Mouse (Mus musculus) MEL (cell line): ENCODE measurements around the gene Mypn. TPM values are rescaled to one million over a fixed set of nuclear protein-coding genes. Genes with fewer than 3 reads are reported as not detected.

Experiments
- DNase-seq: peaks from one replicate; pipeline ENCODE4 v3.0.0; 2011; ENCODE audit warnings: low read depth, low spot score
- H3K27ac ChIP-seq: 2 replicates; pipeline ENCODE4 v1.5.1; 2012; ENCODE audit warnings: low read depth, mild to moderate bottlenecking, control low read depth, low read length, moderate library complexity; ENCODE audit not compliant: control insufficient read depth
- H3K27me3 ChIP-seq, 2 experiments: fragments of 150-350 bp in 1 of 2; sonication (generic) in 1 of 2; 2 replicates each; pipeline ENCODE4 v1.6.1; 2012; ENCODE audit warnings: low read length in 2 of 2, mild to moderate bottlenecking in 2 of 2, improper control_type of control experiment in 1 of 2, moderate library complexity in 1 of 2; ENCODE audit not compliant: insufficient read depth in 2 of 2, control insufficient read depth in 1 of 2
- H3K36me3 ChIP-seq, 2 experiments: 2 replicates each; pipeline ENCODE4 v1.6.1; 2012 to 2014; ENCODE audit warnings: low read length in 2 of 2, improper control_type of control experiment in 1 of 2, inconsistent platforms in 1 of 2, mild to moderate bottlenecking in 1 of 2; ENCODE audit not compliant: insufficient read depth in 2 of 2, control insufficient read depth in 1 of 2
- H3K4me1 ChIP-seq, 2 experiments: fragments of 150-350 bp in 1 of 2; sonication (generic) in 1 of 2; 2 replicates each; pipeline ENCODE4 v1.6.1; 2012; ENCODE audit warnings: low read length in 2 of 2, improper control_type of control experiment in 1 of 2, mild to moderate bottlenecking in 1 of 2; ENCODE audit not compliant: insufficient read depth in 2 of 2, control insufficient read depth in 1 of 2
- H3K4me3 ChIP-seq, 2 experiments: fragments of 150-350 bp in 1 of 2; sonication (generic) in 1 of 2; 2 replicates each; pipeline ENCODE4 v1.5.1; 2012; ENCODE audit warnings: low read depth in 2 of 2, low read length in 2 of 2, mild to moderate bottlenecking in 2 of 2, moderate library complexity in 2 of 2, control low read depth in 1 of 2, improper control_type of control experiment in 1 of 2; ENCODE audit not compliant: control insufficient read depth in 1 of 2, insufficient read depth in 1 of 2
- H3K79me2 ChIP-seq: 2 replicates; pipeline ENCODE4 v1.6.1; 2012; ENCODE audit warnings: mild to moderate bottlenecking, low read length, moderate library complexity; ENCODE audit not compliant: control insufficient read depth, poor library complexity, insufficient read depth
- H3K9ac ChIP-seq: 2 replicates; pipeline ENCODE4 v1.6.1; 2012; ENCODE audit warnings: low read depth, mild to moderate bottlenecking, control low read depth, low read length, moderate library complexity; ENCODE audit not compliant: control insufficient read depth, poor library complexity, severe bottlenecking
- H3K9me3 ChIP-seq: fragments of 150-350 bp; sonication (generic); replicated peaks from 2 replicates; pipeline ENCODE4 v1.6.1; 2012; ENCODE audit warnings: mild to moderate bottlenecking, low read length, improper control_type of control experiment, moderate library complexity; ENCODE audit not compliant: insufficient read depth
- CHD2 ChIP-seq: IDR thresholded peaks from 2 replicates; pipeline ENCODE4 v1.6.1; 2011; ENCODE audit warnings: low read length, improper control_type of control experiment
- ETS1 ChIP-seq: IDR thresholded peaks from 2 replicates; pipeline ENCODE4 v1.6.1; 2012; ENCODE audit warnings: low read depth, mild to moderate bottlenecking, inconsistent platforms, low read length, improper control_type of control experiment, moderate library complexity
- GABPA ChIP-seq: IDR thresholded peaks from 2 replicates; pipeline ENCODE4 v1.6.1; 2012; ENCODE audit warnings: low read depth, mild to moderate bottlenecking, inconsistent platforms, low read length, improper control_type of control experiment, moderate library complexity
- JUND ChIP-seq: IDR thresholded peaks from 2 replicates; pipeline ENCODE4 v1.6.1; 2011; ENCODE audit warnings: low read depth, mild to moderate bottlenecking, improper control_type of control experiment, low read length
- KAT2A ChIP-seq: conservative IDR thresholded peaks from 2 replicates; pipeline ENCODE4 v1.6.1; 2012; ENCODE audit warnings: low read depth, low read length, improper control_type of control experiment, inconsistent platforms
- MAZ ChIP-seq: IDR thresholded peaks from 2 replicates; pipeline ENCODE4 v1.6.1; 2012; ENCODE audit warnings: low read depth, mild to moderate bottlenecking, inconsistent platforms, low read length, improper control_type of control experiment
- MEF2A ChIP-seq: IDR thresholded peaks from 2 replicates; pipeline ENCODE4 v1.6.1; 2014; ENCODE audit warnings: low read depth, mild to moderate bottlenecking, inconsistent platforms, low read length, improper control_type of control experiment; ENCODE audit not compliant: poor library complexity, insufficient replicate concordance, severe bottlenecking; ENCODE audit errors: extremely low read depth
- NELFE ChIP-seq: IDR thresholded peaks from 2 replicates; pipeline ENCODE4 v1.6.1; 2011; ENCODE audit warnings: low read depth, low read length, improper control_type of control experiment
- NRF1 ChIP-seq: IDR thresholded peaks from 2 replicates; pipeline ENCODE4 v1.6.1; 2014; ENCODE audit warnings: low read depth, mild to moderate bottlenecking, inconsistent platforms, low read length, improper control_type of control experiment, moderate library complexity; ENCODE audit not compliant: poor library complexity, insufficient read depth, severe bottlenecking
- POLR2A ChIP-seq, 2 experiments: IDR thresholded peaks; 2 replicates each; pipeline ENCODE4 v1.6.1; 2011 to 2012; ENCODE audit warnings: low read length in 2 of 2, mild to moderate bottlenecking in 2 of 2, control low read depth in 1 of 2, improper control_type of control experiment in 1 of 2, low read depth in 1 of 2, moderate library complexity in 1 of 2; ENCODE audit not compliant: control insufficient read depth in 1 of 2, insufficient read depth in 1 of 2, poor library complexity in 1 of 2
- POLR2AphosphoS2 ChIP-seq: IDR thresholded peaks from 2 replicates; pipeline ENCODE4 v1.6.1; 2011; ENCODE audit warnings: low read length, improper control_type of control experiment
- RCOR1 ChIP-seq: IDR thresholded peaks from 2 replicates; pipeline ENCODE4 v1.6.1; 2012; ENCODE audit warnings: low read depth, mild to moderate bottlenecking, inconsistent platforms, low read length, improper control_type of control experiment
- SIN3A ChIP-seq: IDR thresholded peaks from 2 replicates; pipeline ENCODE4 v1.6.1; 2012; ENCODE audit warnings: low read length, improper control_type of control experiment, inconsistent platforms
- SMC3 ChIP-seq: IDR thresholded peaks from 2 replicates; pipeline ENCODE4 v1.6.1; 2011; ENCODE audit warnings: low read depth, low read length, improper control_type of control experiment
- TAL1 ChIP-seq: IDR thresholded peaks from 2 replicates; pipeline ENCODE4 v1.6.1; 2012; ENCODE audit warnings: mild to moderate bottlenecking, inconsistent platforms, low read length, moderate library complexity, mixed read lengths
- USF1 ChIP-seq: IDR thresholded peaks from 2 replicates; pipeline ENCODE4 v1.6.1; 2014; ENCODE audit warnings: low read depth, mild to moderate bottlenecking, inconsistent platforms, low read length, improper control_type of control experiment, moderate library complexity
- USF2 ChIP-seq, 2 experiments: IDR thresholded peaks; 2 replicates each; pipeline ENCODE4 v1.6.1; 2011 to 2012; ENCODE audit warnings: improper control_type of control experiment in 2 of 2, low read length in 2 of 2, borderline replicate concordance in 1 of 2, inconsistent platforms in 1 of 2, low read depth in 1 of 2, mild to moderate bottlenecking in 1 of 2; ENCODE audit not compliant: insufficient read depth in 1 of 2
- ZC3H11A ChIP-seq: IDR thresholded peaks from 2 replicates; pipeline ENCODE4 v1.6.1; 2012; ENCODE audit warnings: low read depth, mild to moderate bottlenecking, inconsistent platforms, low read length, improper control_type of control experiment
- ZKSCAN1 ChIP-seq: IDR thresholded peaks from 2 replicates; pipeline ENCODE4 v1.6.1; 2012; ENCODE audit warnings: low read depth, mild to moderate bottlenecking, inconsistent platforms, low read length, improper control_type of control experiment, moderate library complexity
- ZNF384 ChIP-seq: IDR thresholded peaks from 2 replicates; pipeline ENCODE4 v1.6.1; 2012; ENCODE audit warnings: low read depth, mild to moderate bottlenecking, inconsistent platforms, low read length, improper control_type of control experiment
- polyA plus RNA-seq, 2 experiments: library from polyadenylated mRNA; stranded (reverse) in 1 of 2; unstranded in 1 of 2; fragments of >175 nt in 1 of 2; fragments of >200 nt in 1 of 2; gene quantifications; 2 replicates each; pipeline versions ENCODE4 v1.2.1 to v1.2.4; 2012; ENCODE audit warnings: low replicate concordance in 2 of 2, low read depth in 1 of 2; ENCODE audit not compliant: insufficient read length in 2 of 2, insufficient read depth in 1 of 2, missing spikeins in 1 of 2
- total RNA-seq: library from RNA; depleted of rRNA; stranded (reverse); fragments of 300-350 nt; gene quantifications from 2 replicates; pipeline ENCODE4 v1.2.3, GENCODE M21; 2012

Mypn gene
- total and polyA plus RNA-seq, 3 experiments = not detected

DNA sequence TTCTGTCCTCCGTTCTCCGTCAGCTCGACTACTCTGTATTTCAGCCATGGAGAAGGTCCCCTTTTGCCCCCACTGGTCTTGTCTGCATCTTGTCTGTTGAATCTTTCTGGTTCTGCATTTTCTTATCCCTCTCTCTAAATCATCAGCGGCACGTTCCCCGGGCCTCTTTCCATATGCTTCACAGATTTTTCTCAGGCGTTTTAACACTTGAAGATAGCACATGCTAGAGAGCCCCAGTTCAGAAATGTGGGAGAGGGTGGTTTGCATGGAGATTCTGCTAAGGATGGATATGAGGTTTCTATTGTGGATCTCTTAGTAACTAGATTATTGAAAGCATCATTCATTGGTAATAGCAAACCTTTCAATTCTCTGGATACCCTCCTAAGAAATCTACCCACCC lies 26.5 kb upstream of the Mypn start:
- Histone ChIP-seq H3K9me3 (no peaks in the 10 kb centered on the region), H3K4me1 (no peaks in the 10 kb centered on the region), H3K27ac (no peak overlapping the region), H3K36me3 (no peaks in the 10 kb centered on the region), H3K9ac (no peak overlapping the region), H3K4me3 (no peak overlapping the region), H3K27me3 (peaks cover 4 to 9% of the 10 kb centered on the region in 2 experiments), H3K79me2 (no peaks in the 10 kb centered on the region)
- DNase-seq = no peak
- TF ChIP-seq CHD2 (no peak), MAZ (no peak), POLR2AphosphoS2 (no peak), KAT2A (no peak), NRF1 (no peak)

DNA sequence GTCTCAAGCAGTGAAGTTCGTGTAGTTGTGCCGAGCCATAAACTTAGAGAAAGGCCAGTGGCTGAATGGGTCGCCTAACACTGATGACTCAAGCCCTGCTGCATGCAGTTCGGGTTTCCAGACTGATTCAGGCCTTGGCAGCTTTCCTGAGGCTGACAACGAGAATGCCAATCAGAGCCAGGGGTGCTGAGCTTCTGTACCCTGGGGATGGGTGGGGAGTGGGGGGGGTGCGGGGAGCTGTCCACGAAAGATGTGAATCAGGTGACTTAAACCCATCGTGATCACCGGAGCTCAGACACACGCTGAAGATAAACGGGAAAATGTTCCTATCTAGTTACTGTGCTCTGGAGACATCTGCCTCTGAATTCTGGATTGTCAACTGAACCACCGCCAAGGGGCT lies 20.6 kb upstream of the Mypn start:
- no peak for DNase-seq
- Histone ChIP-seq H3K4me1 (no peaks in the 10 kb centered on the region), H3K4me3 (no peak overlapping the region), H3K9me3 (no peaks in the 10 kb centered on the region), H3K9ac (no peak overlapping the region), H3K27me3 (peaks cover 4 to 9% of the 10 kb centered on the region in 2 experiments), H3K36me3 (no peaks in the 10 kb centered on the region), H3K27ac (no peak overlapping the region), H3K79me2 (no peaks in the 10 kb centered on the region)
- no peak for TF ChIP-seq RCOR1
- TF ChIP-seq SMC3 = no peak
- TF ChIP-seq ZNF384 = no peak
- no peak for TF ChIP-seq ZKSCAN1
- TF ChIP-seq GABPA = no peak
- no peak for TF ChIP-seq POLR2A (IDR thresholded peaks at IDR 0.05; ENCODE audit: control insufficient read depth in 1 of 2, insufficient read depth in 1 of 2, low read depth in 1 of 2, low read length in 2 of 2, poor library complexity in 1 of 2)
- TF ChIP-seq USF1 = no peak
- TF ChIP-seq CHD2 = no peak
- no peak for TF ChIP-seq POLR2AphosphoS2
- no peak for TF ChIP-seq JUND
- TF ChIP-seq SIN3A = no peak
- TF ChIP-seq ETS1 = no peak
- TF ChIP-seq TAL1 = no peak
- no peak for TF ChIP-seq NELFE
- TF ChIP-seq MEF2A = no peak
- TF ChIP-seq ZC3H11A = no peak
- no peak for TF ChIP-seq USF2 (IDR thresholded peaks at IDR 0.05; ENCODE audit: borderline replicate concordance in 1 of 2, insufficient read depth in 1 of 2, low read depth in 1 of 2, low read length in 2 of 2)
